Mouse (Mus musculus): ENCODE data around the gene Lurap1l.
"Not testable (repeated sequence)": the region's sequence is repeated elsewhere in the genome, so short reads cannot be mapped to it uniquely, and the experiment has no call there.

Gene Lurap1l

GRCm38 (mm10) chr4:80910481-80910870, at the start of gene Lurap1l:
Gene Lurap1l (plus strand): TSS chr4:80910646.
- DNase-seq = peak; percentile 54 to 72

DNA sequence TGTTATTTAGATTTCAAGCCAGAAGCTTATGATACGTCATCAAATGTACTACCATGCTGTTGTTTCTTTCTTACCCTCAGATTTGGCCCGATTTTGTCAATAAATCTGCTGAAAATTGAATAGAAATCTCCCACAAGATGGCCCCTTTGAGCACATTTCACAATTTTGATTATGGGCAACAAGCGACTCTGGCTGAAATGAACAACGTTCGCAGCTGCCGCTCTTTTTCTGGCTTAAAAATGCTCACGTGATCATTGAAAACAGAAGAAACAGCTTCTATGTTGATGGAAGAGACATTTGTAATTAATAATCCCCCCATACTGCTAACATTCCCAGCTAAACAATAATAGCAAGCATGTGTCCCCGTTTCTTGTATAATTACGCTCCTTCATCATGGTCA, 47.5 kb upstream of the Lurap1l start:
- DNase-seq = no peak

DNA sequence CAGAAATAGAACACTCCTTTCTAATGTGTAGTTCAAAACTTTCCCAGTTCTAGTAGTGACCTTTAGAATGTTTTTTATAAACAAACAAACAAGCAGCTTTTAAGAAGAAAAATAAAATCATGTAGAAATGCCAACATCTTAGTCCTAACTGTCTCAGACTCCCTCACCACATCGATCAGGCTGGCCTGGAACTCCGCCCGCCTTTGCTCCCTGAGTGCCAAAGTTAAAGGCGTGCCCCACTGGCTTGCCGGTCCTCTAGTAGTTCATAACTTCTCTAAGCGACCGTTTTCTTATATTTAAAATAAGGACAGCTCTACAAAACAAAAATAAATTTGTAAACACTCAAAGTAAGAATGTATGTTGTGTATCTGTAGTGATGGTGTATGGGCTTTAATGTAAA, 46.5 kb upstream of the Lurap1l start:
- DNase-seq = no peak

DNA sequence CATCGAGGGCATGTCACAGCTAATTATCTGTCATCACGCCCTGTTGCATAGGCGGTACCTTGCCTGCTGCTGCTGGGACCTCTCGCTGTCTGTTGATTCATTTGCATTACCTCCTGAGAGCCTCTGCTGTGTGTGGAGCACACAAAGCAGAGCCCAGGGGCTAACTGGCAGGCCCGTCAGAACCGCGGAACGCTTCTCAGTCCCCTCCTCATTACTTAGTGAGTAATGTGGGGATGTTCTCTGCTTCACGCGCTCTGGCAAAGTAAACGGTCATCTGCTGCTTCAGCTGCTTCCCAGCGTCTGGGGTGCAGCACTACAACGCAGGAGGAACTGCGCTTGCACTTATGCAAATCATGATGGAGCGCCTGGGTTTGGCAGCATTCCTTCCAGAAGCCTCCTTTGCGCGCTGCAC, 45.9 kb upstream of the Lurap1l start:
- DNase-seq = peak; percentile 35 to 54

DNA sequence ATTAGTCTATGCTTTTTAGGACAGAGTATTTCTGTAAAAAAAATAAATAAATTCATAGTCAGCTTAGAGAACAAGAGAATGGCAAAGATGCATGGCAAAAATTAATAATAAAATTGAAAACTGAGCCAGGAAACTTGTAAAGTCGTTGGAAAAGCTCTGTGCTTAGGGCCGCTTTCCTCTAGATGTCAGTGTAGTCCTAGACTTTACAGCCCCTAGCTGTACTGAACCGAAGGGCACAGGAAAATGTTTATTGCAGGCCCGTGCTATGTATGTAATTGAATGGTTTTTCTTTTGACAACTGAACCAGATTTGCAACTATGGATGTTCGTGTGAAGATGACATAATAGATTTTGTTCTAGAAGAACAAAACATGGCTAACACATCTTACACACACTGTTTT, 44.4 kb upstream of the Lurap1l start:
- DNase-seq = peak; percentile 24 to 35

DNA sequence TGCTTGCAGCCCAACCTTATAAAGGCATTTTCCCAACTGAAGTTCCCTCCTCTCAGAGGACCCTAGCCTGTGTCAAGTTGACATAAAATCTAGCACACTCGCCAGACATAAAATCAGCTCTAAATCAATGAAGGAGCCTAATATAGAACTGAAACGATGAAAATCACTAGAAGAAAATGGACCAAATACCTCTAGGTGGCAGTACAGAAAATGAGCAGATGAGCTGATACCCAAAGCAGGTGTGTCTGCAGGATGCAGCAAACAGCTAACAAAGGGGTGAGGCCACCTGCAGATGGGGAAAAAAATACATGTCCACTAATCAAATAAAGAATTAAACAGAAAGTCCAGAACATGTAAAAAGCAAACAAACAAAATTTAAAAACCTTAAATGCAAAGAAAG, 40.8 kb upstream of the Lurap1l start:
- no peak for DNase-seq

GRCm38 (mm10) chr4:80872847-80873644, 37.4 kb upstream of the Lurap1l start:
- DNase-seq = peak; percentile 18 to 22

DNA sequence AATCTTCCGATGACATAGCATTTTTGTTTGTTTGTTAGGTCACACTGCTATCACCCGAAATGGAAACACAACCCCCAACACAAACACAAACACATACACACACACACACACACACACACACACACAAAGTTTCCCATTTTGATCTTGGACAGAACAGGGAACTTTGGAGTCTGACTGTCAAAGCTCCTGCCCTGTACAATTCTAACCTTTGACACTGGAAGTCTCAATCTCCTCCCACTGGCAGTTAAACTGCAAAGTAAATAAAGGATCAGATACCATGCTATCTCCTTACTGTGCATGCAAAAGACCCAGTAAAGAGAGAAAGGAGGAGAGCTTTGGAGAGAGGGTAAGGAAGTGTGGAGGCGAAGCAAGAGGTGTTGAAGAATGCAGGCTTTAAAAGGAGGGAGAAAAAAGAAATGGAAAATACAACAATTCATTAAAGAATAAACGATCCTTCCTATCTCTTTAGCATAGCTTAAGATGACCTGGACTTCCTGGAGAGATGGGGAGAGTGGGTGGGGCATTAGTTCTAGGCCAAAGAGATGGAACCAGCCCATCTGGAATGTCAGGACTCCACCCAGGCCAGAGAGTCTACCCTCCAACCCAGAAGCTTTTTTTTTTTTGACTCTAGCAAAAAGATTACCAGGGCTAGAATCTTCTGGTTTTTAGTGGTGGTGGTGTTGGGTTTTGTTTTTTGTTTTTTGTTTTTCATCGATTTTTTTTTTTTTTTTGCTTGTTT, 36.2 kb upstream of the Lurap1l start:
- DNase-seq = no peak

DNA sequence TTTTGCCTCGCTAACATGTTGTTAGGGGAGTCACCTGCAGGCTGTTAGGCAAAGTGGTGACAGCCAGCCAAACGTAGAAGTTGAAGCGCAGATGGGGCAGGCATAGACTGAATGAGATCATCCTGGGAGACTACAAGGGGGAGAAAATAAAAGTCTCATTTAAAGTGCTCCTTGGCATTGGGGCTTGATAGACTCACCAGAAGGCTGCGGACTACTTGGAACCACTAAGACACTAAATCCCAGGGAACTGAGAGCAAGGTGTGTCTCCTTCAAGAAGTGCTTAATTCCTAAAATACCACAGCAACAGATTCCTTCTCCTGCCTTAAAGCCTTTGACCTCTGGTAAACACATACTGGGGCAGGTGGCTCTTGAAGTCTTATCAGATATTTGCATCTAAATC, 35.4 kb upstream of the Lurap1l start:
- DNase-seq = no peak

DNA sequence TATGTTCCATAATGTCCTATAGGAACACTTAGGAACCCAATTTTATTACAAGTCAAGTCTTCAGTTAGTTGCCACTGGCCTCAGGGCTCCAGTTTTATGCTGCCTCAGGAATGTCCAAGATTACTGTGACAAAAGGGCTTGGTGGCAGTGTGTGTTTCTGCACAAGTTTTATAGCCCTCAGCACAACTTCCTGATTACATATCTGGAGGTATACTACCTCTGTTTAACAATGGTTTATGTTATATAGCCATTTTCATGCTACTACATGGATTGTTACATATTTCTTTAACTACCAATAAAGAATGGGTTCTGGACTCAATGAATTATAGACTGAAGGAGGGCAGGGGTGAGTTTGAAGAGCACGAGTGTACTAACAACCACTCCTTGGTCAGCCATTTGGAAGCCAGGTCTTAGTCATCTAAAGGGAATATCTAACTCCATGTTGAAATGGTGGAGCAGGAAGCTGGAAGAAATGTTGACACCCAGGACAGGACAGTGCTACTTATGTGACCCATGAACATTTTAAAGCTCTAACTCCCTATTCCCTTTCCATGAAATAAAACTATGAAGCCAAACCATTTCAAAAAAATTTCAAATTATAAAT, 28.3 kb upstream of the Lurap1l start:
- DNase-seq = no peak

DNA sequence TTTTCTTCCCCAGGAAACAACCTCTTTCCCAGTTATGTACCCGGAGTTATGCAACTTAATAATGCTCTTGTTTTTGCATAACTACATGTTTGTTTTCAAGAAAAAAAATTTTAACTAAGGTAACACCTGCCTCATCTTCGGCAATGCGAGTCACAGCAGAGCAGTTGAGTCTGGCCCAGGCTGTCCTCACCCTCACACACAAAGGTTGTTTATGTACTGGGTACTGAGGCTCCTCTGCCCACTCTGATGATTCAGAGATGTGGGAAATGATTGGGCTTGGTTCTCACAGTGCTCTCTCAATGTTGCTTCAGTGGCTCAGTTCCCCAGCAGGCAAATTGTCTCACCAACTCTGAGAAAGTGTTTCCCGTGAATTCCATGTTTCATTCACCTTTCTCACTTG, 23.8 kb upstream of the Lurap1l start:
- DNase-seq = no peak

DNA sequence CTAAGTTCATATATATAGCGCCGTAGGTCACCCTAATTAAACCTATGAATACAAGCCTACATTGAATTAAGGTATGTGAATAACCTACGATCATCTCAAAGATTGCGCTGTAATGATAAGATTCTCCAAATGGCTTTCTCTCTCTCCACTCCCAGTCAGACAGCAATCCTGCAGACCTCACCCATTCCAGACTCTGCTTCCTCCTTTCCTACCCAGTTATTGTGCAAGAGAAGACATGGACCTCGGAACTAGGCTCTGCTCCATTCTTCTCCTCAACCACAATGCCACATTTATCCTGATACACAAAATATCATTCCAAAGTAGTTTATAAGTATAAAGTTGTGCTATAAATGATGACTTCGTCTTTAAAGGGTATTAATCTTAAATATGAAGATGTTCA, 19.4 kb upstream of the Lurap1l start:
- DNase-seq = no peak

GRCm38 (mm10) chr4:80895278-80895894, 15.1 kb upstream of the Lurap1l start:
- DNase-seq = no peak

- DNase-seq = no peak
Measured at GRCm38 (mm10) chr4:80906726-80907125, 3.7 kb upstream of the Lurap1l start.

DNA sequence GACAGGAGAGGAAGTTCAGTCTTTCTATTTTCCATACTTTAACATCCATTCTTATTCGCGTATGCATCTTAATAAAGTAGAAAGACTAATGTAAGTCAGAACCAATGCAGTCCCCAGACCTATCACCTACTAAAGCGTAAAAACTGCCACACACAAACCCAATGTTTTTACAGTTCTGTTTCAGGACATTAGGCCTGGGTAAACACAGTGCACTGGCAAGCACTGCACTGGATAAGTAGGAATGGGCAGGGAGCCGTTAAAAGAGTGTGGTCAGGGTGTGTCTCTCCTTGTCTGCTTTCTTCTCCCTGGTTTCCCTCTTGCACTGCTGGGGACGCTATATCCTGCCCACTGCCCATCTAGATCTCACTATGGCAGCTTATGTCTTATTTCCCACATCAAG, 2.5 kb upstream of the Lurap1l start:
- no peak for DNase-seq

DNA sequence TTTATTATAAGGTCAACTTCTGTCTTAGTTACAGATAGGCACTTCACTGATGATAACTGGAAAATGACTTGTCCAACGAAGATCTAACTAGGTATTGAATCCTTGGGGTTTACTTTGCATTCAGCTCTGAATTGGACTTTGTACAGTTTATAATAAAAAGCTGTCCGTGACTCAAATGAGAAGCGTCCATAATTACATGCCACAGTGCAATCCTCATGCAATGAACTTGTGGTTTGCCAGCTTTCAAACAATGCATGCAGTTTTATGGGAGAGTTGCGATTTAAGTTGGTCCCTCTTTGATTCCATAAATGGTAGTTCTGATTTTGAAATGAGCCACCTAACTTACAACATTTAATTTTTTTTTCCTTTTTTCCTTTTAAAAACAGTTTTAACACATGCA, 1.5 kb upstream of the Lurap1l start:
- DNase-seq = no peak

GRCm38 (mm10) chr4:80910871-80911701, 640 bp downstream of the Lurap1l start:
- DNase-seq = peak; percentile 70 to 78

GRCm38 (mm10) chr4:80911706-80912540, 1.5 kb downstream of the Lurap1l start:
- peak; percentile 91 to 94 for DNase-seq

DNA sequence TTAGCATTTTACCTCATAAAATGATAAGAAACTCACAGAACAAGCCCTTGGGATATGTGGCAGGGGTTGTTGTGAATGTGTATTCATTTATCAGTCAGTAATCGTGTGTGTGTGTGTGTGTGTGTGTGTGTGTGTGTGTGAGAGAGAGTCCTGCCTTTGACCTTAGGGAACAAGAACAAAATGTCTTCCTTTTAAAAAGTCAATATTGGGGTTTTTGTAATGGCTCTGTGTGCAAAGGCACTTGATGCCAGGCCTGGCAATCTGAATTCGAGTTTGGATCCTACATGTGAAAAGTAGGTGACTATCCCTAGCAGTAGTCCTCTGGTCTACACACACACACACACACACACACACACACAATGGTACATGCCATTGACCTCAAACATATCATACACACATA, 4.8 kb downstream of the Lurap1l start:
- no peak for DNase-seq

DNA sequence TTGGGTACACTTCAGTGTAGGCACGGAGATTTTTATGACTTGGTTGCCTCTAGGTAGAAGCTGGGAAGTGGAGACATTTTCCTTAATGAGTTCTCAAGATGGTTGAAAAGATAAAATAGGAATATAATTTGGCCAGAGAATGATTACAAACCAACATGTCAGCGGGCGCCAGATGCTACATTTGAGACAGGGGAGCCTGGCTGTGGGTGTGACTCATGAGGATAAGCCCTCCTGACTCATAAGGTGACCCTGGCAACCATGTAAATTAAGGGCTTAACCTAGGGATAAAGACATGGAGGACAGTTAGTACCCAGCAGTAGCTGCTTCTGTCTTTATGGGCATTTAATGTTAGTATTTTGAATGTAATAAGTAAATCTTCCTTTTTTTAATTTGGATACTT, 6.2 kb downstream of the Lurap1l start:
- no peak for DNase-seq

DNA sequence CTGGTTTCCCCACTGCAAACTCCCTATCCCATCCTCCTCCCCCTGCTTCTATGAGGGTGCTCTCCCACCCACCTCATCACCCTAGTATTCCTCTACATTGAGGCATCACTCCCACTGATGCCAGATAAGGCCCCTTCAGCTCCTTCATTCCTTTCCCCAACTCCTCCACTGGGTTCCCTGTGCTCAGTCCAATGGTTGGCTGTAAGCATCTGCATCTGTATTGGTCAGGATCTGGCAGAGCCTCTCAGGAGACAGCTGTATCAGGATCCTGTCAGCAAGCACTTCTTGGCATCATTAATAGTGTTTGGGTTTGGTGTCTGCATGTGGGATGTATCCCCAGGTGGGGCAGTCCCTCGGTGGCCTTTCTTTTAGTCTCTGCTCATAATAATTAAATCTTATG, 6.7 kb downstream of the Lurap1l start:
- DNase-seq = not testable (repeated sequence)

DNA sequence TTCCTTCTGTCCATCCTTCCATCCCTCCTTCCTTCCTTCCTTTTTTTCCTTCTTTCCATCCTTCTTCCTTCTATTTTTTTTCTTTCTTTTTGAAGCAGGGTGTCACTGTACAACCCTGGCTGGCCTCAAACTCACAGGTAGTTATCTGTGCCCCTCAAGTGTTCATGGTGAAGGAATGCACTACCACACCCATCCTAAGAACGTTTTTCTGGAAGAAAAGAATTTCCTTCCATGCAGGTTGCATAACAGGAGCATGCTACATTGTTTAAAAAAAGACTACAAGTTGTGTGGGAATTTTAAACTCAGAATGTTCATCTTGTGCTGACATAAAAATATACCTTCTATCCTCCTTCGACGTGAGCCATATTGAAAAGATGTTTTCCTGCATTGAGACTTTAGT, 7.4 kb downstream of the Lurap1l start:
- DNase-seq = no peak

Data from kidney, postnatal 4 days (tissue).